ENCODE assay signal across 8 mouse cellular contexts in genomic region chr13:30786235-30787035, GRCm38 (mm10). TPM values are rescaled to one million over a fixed set of nuclear protein-coding genes. Genes with fewer than 3 reads are reported as not detected.
DNase-seq lines count a peak whose midpoint lies in the region; ATAC-seq lines count a peak whose summit lies in the region.

No protein-coding gene starts in this region.

- H3K27me3 ChIP-seq in hindbrain, embryonic 11.5 days (ENCODE audit: control insufficient read depth, insufficient read depth, low read length), result no peaks in the 10 kb centered on the region
- H3K27me3 ChIP-seq in hindbrain, embryonic 13.5 days, result no peaks in the 10 kb centered on the region

- no peak for DNase-seq in hindbrain, embryonic 11.5 days (ENCODE audit: low spot score)
- DNase-seq in layer of hippocampus, postnatal 25 days (ENCODE audit: extremely low spot score in 1 of 2, low spot score in 1 of 2), result peak; percentile 15 to 29
- DNase-seq in spleen, adult 18-20 months, result peak; percentile 53 to 61
- DNase-seq in urinary bladder, postnatal 36 days (ENCODE audit: low spot score in 2 of 2), result no peak
- no peak for DNase-seq in cerebellum, adult 11 months
- DNase-seq in heart, postnatal 10 days, result no peak

- H3K36me3 ChIP-seq in hindbrain, embryonic 11.5 days (ENCODE audit: control insufficient read depth, insufficient read depth, low read length), result no peaks in the 10 kb centered on the region
- H3K36me3 ChIP-seq in hindbrain, embryonic 13.5 days, result no peaks in the 10 kb centered on the region; the same call in 1 of the 2 replicates

- H3K4me2 ChIP-seq in hindbrain, embryonic 11.5 days (replicated peaks; ENCODE audit: low read depth, low read length), result no peak overlapping the region
- no peak overlapping the region for H3K4me2 ChIP-seq in hindbrain, embryonic 13.5 days

- intact Hi-C loops in heart, postnatal 10 days (cut with DNase I), result no loop called here

- no peak overlapping the region for H3K9ac ChIP-seq in hindbrain, embryonic 11.5 days (ENCODE audit: low read depth, low read length)
- H3K9ac ChIP-seq in hindbrain, embryonic 13.5 days, result no peak overlapping the region

- H3K27ac ChIP-seq in hindbrain, embryonic 11.5 days (ENCODE audit: low read depth, low read length), result no peak overlapping the region
- H3K27ac ChIP-seq in hindbrain, embryonic 13.5 days, result no peak overlapping the region

- peak; percentile 31; the same call in 1 of the 2 replicates for ATAC-seq in hindbrain, embryonic 11.5 days (ENCODE audit: low FRiP score)
- ATAC-seq in hindbrain, embryonic 13.5 days (ENCODE audit: low FRiP score), result no peak
- ATAC-seq in common myeloid progenitor, adult 5-6 weeks (replicated peaks; ENCODE audit: low read depth, poor library complexity, severe bottlenecking), result peak; percentile 92

- H3K4me3 ChIP-seq in hindbrain, embryonic 11.5 days (ENCODE audit: low read depth, low read length), result no peak overlapping the region
- no peak overlapping the region for H3K4me3 ChIP-seq in hindbrain, embryonic 13.5 days

- no peaks in the 10 kb centered on the region for H3K9me3 ChIP-seq in hindbrain, embryonic 11.5 days (ENCODE audit: control insufficient read depth, low read length)
- H3K9me3 ChIP-seq in hindbrain, embryonic 13.5 days, result no peaks in the 10 kb centered on the region

- no peaks in the 10 kb centered on the region for H3K4me1 ChIP-seq in hindbrain, embryonic 11.5 days (replicated peaks; ENCODE audit: control insufficient read depth, insufficient read depth, low read length)
- H3K4me1 ChIP-seq in hindbrain, embryonic 13.5 days (replicated peaks), result no peaks in the 10 kb centered on the region

- 78% methylated on average over 5 of the region's 5 CpGs for WGBS in hindbrain, embryonic 11.5 days
- WGBS in hindbrain, embryonic 13.5 days, result 79% methylated on average over 5 of the region's 5 CpGs

RNA-seq across cellular contexts. Expression of gene Irf4, which starts 37.4 kb away (rescaled TPM):
- polyA plus RNA-seq in hindbrain, embryonic 11.5 days (2014; fragmentation: Nextera tagmentation; extraction: Ambion mirVana), result 0.03 and 0.06 TPM in 2 replicates
- polyA plus RNA-seq in hindbrain, embryonic 13.5 days (2015; fragmentation: Nextera tagmentation; extraction: Ambion mirVana), result 0.12 and 0.21 TPM in 2 replicates
- total RNA-seq in common myeloid progenitor, adult 5-6 weeks (2017), result 0.50 and 7.2 TPM in 2 replicates
- total RNA-seq in layer of hippocampus, postnatal 25 days (2021), result under 1 TPM; 0.07 to 0.16 TPM
- total RNA-seq in heart, postnatal 10 days (2021), result 1 to 10 TPM in 1 of 2 experiments, under 1 TPM in 1; 0.92 to 1.1 TPM

Comparison
In these comparisons a context has a peak if more than half of its experiments do, and no peak if none do; other contexts are left out.
1. DNase-seq: peak in layer of hippocampus, postnatal 25 days (2 of 2) and spleen, adult 18-20 months (2 of 2); none in hindbrain, embryonic 11.5 days (single experiment), urinary bladder, postnatal 36 days (0 of 2), cerebellum, adult 11 months (single experiment) and heart, postnatal 10 days (0 of 2).